Mouse (Mus musculus): ENCODE measurements at regions not wholly inside any gene's neighbourhood (a gene's known extent, or its start where the extent isn't known, plus 50 kb on each side); places are given as distances from the start of the nearest gene placed in this dataset.

DNA sequence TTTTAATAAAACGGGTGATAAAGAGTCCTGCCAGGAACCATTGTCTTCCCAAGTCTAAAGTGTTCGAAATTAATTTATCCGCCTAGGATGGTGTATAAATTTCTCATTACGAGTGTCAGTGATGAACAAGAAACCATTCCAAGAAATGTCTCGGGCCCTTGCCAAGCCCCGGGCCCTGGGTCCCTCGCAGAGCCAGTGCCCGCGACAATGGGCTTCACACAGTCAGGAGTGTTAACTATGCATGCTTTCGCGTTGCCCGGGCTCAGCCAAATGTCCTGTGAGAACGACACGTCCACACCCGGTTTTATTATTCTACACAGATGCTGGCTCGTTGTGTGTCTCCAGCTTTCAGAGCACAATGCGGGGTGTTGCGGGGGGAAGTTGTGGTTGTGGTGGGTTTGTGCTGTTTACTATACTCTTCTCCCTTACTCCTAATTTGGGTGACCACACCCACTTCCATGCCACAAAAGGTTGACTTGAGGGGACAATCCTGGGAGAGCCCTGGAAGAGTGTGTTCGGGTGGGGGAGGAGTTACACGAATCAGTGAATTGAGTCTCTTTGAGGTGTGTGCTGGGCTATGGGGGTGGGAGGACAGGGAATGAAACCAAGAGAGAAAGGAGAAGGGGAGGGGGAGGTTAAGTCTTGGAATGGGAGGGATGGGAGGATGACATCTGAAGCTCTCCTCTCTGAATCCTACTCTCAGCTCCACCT is 166.5 kb downstream of the Inhbb start:
- DNase-seq, result no peak

DNA sequence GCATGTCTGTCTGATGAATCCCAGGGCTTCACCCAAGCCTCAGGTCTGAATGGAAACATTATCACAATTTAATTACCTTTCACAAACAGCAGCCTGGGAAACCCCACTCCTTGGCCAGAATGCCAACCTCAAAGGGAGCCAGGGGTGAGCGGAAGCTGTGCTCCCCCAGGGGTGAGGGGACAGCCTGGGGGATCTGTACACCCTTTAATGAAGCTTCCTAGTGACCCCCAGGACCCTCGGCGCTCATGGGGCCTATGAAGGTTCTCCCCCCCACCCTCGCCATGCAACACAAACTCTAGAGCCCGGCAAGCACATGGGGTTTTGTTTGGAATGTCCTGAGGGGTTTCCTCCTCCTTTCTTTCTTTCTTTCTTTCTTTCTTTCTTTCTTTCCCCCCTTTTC is 167.1 kb downstream of the Inhbb start:
- no peak for DNase-seq

DNA sequence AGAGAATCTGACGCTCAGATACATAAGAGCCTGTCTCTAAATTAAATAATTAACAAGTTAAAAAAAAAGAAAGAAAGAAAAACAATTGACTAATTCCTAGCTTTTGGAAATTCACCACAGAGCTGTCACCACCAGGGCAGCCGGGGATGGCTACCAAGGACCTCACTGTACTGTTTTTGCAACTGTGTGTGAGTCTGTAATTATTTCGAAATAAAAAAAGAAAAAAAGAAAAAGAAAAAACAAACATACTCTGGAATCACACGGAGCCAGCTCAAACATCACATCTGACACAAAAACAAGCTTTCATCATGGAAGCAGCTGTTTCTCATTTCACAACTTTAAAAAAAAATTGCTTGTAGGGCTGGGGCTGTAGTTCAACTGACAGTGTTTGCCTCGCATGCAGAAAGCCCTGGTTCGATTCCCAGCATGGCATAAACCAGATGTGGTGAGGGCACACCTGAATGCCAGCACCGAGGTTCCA is 168.6 kb downstream of the Inhbb start:
- no peak for DNase-seq

DNA sequence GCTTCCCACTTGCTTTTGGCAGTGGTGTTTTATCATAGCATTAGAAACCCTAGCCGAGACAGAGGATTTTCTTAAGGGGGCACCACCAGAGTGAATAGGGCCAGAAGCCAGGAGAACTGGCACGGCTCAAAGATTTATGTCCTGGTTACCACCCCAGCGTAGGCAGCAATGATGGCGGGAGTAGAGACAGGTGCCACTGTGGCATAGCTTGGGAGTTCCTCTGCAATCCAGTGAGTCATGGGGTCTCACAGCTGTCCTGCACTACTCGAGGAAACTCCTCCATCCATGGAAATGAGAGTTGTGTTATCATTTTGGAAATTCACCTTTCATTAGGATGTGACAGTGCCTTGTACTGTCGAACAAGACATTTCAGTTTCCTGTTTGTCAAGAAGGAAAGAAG is 169.6 kb downstream of the Inhbb start:
- DNase-seq, result no peak

DNA sequence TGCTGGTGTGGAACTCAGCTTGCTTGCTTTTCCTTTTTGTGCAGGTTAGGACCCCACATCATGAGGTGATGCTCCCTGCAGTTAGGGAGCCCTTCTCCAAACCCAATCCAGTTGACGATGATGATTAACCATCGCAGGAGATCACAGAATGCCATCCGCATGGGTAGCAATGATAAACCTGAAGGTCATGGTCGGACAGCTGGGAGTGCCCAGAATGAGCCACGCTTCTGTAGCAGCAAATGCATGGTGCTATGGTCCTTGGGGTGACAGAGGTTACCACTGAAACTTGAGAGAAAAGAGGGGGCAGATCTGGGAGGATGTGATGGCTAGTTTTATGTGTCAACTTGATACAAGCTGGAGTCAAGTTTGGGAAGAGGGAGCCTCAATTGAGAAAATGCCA is 170.3 kb downstream of the Inhbb start:
- DNase-seq, result no peak

DNA sequence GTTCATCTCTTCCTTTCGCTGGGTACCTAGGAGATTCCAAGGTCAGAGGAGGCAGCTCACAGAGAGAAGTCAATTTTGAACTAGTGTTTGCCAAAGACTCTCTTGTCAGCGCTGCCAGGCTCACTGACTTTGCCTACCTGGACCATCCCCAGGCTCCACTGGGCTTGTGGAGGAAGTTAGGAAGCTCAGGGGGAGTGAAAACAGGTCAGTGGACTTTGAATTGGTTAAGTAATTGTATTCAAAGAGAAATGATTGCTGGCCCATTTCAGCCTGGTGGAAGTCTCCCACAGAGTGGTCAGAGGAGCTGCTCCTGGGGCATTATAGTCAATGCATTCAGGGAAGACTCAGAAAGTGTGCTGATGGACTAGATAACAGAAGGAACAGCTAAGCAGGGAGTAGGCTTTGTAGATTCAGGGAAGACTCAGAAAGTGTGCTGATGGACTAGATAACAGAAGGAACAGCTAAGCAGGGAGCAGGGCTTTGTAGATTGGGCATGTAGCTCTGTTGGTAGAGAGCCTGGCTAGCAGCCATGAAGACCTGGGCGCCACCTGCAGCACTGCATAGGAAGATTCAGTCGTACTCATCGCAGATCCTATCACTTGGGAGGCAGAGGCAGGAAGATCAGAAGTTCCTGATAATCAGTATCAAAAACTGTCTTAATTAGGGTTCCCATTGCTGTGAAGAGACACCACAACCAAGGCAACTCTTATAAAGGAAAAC is 173.1 kb downstream of the Inhbb start:
- DNase-seq, result no peak

DNA sequence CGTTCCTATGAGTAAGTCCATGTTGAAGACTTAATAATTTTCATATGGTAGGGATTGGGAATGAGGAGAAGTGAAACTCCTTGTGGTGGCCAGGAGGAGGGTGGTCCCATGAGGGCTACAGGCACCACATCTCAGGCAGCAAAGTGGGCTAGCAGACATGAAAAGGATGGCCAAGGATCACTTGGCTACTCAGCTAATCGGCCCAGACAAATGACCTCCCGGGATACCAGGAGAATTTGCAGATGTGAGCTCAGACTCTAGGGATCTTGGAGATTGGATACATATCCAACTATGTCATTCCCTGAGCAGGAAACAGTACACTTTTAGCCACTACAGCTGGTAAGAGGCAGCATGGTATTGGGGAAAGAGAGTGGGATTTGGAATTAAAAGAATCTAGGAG is 174.9 kb downstream of the Inhbb start:
- no peak for DNase-seq

DNA sequence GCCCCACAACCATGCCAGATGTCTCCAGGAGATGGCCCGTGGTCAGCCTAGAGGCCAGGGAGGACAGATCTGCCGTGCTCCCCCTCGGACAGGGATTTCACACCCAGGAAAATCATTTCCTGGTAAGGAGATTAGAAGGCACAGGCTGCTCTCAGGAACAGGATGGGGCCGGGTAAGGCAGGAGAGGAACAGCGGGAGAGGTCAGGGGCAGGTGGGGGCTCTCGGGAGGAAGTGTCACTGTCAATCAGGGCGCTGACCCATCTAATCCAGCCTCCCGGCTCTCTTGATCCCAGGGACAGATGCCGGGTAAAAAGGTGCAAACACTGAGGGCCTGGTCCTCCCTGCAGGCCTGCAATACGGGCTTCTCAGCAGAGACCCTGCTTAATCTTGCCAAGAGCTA is 183.6 kb downstream of the Inhbb start:
- DNase-seq, result peak; percentile 85

DNA sequence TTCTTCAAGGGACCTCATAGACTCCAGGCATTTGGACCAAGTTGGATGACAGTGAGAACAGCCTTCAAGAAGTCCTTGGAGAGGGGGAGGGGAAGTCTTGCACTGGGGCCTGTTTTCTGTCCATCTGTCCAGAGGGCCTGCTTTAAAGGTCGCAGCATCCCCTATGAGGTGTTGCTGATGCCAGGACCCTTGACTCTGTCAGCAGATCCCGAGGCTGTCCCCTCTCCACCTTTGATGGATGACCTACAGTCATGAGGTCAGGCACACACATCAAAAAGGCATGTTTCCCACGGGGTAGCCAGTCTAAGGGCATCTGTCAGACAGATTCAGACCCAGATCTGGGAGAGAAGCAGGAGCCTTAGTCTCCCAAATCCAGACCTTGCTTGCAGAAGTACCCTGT is 183.4 kb upstream of the Gli2 start:
- no peak for DNase-seq

DNA sequence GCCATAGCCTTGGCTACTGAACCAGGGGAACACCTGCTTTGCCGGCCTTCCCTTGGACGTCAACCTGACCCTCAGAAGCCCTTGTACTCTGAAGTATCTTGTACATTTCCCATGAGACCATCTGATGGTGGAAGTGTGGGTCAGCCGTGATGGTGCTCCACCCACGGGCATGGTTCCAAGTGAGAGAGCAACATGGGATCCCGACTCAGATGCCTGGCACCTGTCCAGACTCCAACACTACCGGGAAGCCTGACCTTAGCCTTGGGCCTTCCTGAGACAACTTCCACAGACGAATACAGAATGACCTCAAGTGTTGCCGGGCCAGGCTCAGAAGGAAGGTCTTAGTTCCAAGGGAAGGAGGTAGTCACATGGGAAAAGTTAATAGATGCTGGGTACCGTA is 181.0 kb upstream of the Gli2 start:
- no peak for DNase-seq

DNA sequence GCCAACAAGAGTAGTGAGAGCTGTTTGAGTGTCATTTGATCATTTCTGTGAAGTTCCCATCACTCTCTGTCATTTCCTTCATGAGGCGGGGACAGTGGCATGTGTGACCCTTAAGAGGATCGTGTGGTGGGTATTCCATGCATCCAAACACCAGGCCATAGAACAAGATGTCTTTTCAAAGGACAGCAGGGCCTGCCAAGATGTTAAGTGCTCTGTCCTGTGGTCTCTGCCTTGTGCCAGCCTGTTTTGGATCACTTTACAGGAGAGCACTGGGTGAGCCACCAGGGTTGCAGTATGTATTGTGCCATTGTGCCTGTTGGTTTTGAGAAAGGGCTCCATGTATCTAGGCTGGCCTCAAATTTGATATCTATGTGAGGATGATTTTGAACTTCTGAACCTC is 173.6 kb upstream of the Gli2 start:
- no peak for DNase-seq

DNA sequence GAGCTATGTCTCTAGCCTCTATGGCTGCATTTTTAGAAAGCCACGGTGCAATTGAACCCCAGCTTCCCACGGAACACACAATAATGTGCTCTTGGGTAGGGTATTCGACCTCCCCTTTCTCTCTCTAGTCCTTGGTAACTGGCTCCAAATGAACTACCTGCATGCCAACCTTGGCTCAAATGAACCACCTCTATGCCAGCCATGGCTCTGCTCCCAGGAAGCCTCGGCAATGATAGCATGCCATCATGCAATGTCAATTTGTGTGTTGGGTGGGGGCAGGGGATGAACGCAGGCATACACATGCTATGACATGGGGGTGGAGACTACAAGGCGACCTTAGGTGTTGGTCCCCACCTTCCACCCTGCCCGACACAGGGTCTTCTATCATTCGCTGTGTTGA is 170.5 kb upstream of the Gli2 start:
- DNase-seq, result no peak

DNA sequence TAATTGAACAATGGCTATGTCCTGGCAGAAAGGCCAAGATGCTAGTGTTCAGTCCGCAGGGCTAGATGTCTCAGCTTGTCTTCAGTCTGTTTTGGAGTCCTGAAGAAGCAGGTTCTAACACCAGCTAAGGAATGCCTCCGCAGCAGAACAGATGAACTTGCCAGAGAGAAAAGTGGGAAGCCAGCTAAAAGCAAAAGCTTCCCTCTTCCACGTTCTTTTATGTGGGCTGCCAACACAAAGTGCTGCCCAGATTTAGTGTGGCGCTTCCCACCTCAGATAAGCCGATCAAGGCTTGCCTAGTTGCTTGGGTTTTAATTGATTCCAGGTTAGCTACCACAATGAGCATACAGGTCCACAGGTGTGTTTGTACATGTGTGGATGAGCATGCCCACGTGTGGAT is 168.5 kb upstream of the Gli2 start:
- no peak for DNase-seq

DNA sequence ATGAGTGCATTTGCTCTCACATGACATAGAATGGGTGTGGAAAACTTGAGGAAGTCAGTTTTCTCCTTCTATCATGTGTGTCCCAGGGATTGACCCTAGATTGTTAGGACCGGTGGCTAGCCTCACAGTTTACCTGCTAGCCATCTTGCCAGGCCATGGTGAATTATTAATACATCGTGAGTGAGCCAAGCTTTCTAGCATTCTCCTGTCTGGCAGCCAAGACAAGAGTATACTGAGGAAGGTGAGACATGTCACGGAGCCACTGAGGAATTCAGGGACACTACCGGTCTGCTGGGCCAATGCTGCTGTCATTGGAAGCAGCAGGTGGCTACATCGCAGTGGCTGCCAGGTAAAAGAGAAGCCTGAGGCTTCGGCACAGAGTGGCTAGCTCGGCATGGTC is 167.6 kb upstream of the Gli2 start:
- no peak for DNase-seq

DNA sequence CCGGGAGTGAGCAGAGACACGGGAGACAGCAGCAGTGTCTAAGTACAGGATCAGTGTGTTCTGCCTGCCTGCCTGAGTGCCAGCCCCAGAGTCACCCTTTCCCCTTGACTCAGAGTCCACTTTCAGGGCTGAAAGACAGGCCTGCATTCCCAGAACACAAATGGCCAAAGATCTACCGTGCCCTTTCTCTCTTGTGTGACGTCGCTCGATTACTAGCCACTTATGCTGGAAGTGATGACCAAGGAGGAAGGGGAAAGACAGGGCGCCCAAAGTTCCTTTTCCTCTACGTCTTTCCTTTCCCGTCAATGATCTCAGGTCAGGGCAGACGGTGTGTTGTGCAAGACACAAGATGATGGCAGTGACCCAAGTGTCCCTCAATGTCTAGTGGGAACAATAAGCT is 166.4 kb upstream of the Gli2 start:
- no peak for DNase-seq

DNA sequence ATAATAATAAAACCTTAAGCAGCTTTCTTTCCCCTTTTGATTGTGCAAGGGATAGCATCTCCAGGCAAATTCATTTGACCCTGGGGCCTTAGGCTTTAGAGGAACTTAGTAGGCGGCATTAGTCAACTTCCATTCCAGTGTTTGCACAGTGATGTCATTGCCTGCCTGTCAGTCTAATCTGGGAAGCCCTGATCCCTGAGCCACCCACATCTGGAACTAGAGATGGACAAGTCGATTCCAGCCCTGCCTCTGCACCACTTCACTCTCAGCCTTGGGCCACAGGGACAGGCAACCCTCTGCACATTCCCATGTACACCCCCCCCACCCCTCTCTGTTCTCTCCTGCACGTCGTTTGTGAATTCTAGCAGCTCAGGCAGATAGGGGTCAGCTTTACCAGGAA is 164.0 kb upstream of the Gli2 start:
- DNase-seq, result no peak

DNA sequence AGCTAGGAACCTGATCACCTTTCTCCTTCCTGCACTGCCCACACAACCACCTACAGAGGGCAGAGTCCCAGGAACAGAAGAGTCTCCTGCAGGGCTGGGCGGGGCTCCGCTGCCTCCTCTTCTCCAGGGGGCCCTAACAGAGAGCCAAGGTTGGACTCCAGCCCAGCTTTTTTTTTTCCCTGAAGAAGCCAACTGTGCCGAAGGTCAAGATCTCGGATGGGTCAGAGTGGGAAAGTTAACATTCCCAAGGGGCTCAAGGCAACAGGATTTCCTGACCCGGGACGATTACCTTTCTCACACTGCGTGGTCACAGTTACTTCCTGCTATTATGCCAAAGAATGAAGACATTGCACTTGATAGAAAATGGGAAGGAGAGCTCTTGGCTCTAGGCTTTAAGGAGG is 156.2 kb upstream of the Gli2 start:
- DNase-seq, result no peak

DNA sequence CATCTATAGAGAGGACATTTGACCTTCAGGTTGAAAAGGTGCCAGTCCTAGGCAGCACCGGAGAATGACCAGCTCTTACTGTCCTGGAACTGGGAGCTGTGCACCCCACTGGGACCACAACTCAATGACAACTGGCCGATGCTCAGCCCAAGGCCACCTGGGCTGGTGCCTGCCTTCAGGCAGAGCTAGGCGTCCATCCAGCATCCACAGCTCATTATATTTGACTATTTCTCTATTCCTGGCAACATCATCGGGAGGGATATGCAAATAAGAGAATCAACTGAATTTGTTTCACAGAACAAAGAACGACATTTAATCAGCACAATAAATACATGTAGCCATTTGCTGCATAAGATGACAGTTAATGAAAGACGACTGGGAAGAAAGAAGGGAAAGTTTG is 149.0 kb upstream of the Gli2 start:
- DNase-seq, result no peak

DNA sequence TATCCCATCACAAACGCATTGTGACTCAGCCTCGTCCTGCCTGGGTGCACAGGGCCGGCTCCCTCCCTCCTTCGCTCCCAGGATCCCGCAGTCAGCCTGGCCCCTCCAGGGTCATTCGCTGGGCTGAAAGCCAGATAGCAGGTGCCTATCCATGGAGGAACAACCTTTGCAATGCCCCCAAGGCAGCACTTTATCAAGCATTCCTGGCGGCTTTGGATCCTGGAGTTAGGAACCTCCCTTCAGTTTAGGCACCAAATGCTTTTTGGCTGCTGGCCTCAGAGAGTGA is 143.9 kb upstream of the Gli2 start:
- no peak for DNase-seq

DNA sequence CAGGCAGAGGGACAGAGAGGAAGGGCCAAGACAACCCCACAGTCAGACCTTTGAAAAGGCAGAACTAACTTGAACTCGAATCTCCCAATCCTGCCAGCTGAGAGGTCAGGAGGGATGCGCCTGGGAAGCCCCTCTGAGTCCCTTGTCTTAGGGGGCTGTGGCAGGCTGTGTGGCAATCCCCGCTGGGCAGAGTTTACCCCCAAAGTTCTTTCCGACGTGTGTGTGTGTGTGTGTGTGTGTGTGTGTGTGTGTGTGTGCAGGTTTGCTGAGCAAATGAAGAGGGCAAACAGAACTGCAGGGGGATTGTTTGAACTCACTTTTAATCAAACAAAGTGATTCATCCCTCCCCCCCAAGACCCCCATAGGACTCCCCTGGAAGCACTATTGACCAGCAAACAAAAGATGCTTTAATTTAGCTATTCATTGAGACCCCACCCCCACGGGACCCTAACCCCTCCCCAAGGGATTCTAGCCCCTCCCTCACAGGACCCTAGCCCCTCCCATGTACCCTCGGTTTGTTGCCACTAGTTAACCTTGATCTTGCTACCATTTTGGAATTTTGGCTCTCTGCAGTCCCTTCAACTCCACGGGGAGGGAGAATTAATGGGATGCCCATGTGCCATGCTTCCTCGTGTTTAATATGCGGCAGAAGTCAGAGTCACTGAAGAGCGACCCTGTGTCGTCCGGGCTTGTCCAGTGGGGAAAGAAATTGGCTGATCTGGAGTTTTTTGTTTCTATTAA is 143.4 kb upstream of the Gli2 start:
- DNase-seq, result no peak

DNA sequence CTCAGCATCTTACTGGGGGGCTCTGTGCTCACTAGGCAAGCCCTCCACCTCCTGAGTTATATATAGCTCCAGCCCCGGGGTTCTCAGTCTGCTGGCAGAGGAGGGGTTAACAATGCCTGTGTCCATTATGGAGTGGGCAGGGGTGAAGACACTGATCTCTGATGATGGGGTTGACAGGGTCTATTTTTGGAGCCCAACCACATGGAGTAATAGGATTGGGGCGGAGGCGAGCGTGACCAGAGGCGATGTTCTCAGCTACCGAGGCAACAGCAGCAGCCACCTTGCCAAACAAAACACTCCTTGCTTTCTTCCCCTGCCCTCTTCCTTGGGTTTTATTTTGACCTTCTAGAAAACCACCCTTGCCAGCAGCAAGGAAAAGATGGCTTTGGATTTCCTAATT is 141.1 kb upstream of the Gli2 start:
- peak; percentile 57 for DNase-seq

DNA sequence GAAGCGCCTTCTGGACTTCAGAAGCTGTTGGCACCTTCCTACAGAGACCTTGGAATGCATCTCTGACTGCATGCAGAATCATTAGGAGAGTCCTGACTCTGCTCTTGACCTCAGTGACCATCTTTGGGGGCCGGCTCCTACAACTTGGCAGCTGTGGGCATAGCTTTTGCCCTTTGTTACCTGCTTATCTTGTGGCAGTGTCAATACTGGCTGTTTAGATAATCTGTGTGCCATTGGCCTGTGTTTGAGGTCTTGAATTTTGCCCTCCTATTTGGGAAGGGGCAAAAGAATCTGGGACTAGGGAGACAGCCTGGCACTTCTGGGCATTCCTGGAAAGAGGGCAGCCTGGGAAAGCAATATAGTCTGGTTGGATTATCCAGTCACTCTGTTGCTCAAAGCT is 137.8 kb upstream of the Gli2 start:
- DNase-seq, result no peak

DNA sequence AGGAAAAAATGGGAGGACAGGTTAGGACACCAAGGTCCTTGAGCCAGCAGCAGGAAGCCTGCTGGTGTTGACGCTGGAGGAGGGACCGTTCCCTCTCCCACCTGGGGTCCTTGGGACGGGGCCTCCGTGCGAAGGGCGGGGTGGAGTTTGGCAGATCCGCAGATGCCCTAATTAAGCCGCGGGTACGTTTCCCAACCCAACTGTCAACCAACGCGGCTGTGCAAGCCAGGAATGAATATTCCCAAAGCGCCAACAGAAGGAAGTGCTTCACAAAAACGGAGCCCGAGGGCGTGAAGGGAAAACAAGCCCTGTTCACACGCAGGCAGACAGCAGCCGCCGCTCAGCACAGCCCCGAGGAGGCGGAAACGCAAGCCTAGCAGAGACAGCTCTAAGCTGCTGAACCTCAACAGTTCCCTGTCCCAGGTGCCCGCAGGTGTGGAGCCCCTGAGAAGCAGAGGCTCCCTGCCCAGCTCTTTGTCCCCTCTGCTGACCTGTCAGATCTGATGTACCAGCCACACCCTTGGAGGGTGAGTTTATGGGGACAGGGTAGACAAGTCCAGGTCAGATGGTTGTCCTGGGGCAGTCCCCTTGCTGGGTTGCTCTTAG is 136.1 kb upstream of the Gli2 start:
- DNase-seq, result peak; percentile 69

DNA sequence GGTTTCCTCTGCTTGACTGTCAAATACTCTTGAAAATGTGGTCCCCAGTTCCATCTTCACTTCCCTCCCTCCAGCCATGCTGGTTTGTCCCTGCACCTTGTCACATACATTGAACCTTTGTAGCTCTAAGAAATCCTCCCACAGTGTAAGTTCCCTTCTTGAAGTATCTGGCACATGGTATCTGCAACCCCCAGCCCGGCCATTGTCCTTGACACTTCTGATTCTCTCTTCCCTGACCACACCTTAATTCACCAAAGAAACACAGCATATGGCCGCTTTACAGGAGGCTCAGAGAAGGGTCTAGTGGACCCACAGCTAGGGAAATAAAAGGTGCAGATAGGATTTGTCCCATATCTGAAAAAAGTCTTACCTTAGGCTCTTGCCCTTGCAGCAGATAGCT is 133.9 kb upstream of the Gli2 start:
- DNase-seq, result no peak

Data from retina, postnatal 1 day (tissue).